Mouse (Mus musculus) thymus, postnatal 4 days (tissue): Measurements from ENCODE around the gene Olfr91.
"Not testable (repeated sequence)": the region's sequence is repeated elsewhere in the genome, so short reads cannot be mapped to it uniquely, and the experiment has no call there.

Experiments used
- DNase-seq: peaks from one replicate; pipeline ENCODE4 v3.0.0; 2021

The Olfr91 gene

GRCm38 (mm10) chr17:37098178-37098577 is at the start of gene Olfr91:
Olfr91 (minus strand) TSS chr17:37098278.
- DNase-seq, result no peak

- DNase-seq, result not testable (repeated sequence)
These were observed 33.3 kb upstream of the Olfr91 start for GRCm38 (mm10) chr17:37131366-37131765.

GRCm38 (mm10) chr17:37119988-37120387 is 21.9 kb upstream of the Olfr91 start, which contains the start of gene Olfr92:
Olfr92 (minus strand) TSS chr17:37120088.
- no peak for DNase-seq

- DNase-seq, result no peak
These were observed 4.8 kb downstream of the Olfr91 start for GRCm38 (mm10) chr17:37093289-37093688.

- DNase-seq, result no peak
These were observed 5.9 kb downstream of the Olfr91 start for GRCm38 (mm10) chr17:37092198-37092597.

GRCm38 (mm10) chr17:37088399-37088798 is 9.7 kb downstream of the Olfr91 start, which contains the start of gene Olfr90:
Olfr90 (minus strand) TSS chr17:37088499.
- DNase-seq, result no peak

- no peak for DNase-seq
These were observed 12.5 kb downstream of the Olfr91 start for GRCm38 (mm10) chr17:37085545-37085944.

- no peak for DNase-seq
These were observed 13.4 kb downstream of the Olfr91 start for GRCm38 (mm10) chr17:37084632-37085031.

GRCm38 (mm10) chr17:37083327-37083726 is 14.8 kb downstream of the Olfr91 start:
- peak; percentile 62 for DNase-seq

GRCm38 (mm10) chr17:37081659-37082058 is 16.4 kb downstream of the Olfr91 start:
- DNase-seq, result no peak

GRCm38 (mm10) chr17:37080119-37080518 is 18.0 kb downstream of the Olfr91 start:
- no peak for DNase-seq

- DNase-seq, result no peak
These were observed 19.1 kb downstream of the Olfr91 start for GRCm38 (mm10) chr17:37078990-37079389.

- no peak for DNase-seq
These were observed 19.9 kb downstream of the Olfr91 start for GRCm38 (mm10) chr17:37078193-37078592.

GRCm38 (mm10) chr17:37075766-37076165 is 22.3 kb downstream of the Olfr91 start:
- no peak for DNase-seq

GRCm38 (mm10) chr17:37075181-37075580 is 22.9 kb downstream of the Olfr91 start:
- no peak for DNase-seq

GRCm38 (mm10) chr17:37072730-37073276 is 25.3 kb downstream of the Olfr91 start:
- no peak for DNase-seq

- no peak for DNase-seq
These were observed 25.9 kb downstream of the Olfr91 start for GRCm38 (mm10) chr17:37072080-37072729.

- no peak for DNase-seq
These were observed 28.0 kb downstream of the Olfr91 start for GRCm38 (mm10) chr17:37070121-37070520.

GRCm38 (mm10) chr17:37067861-37068260 is 30.2 kb downstream of the Olfr91 start:
- DNase-seq, result no peak

- no peak for DNase-seq
These were observed 32.1 kb downstream of the Olfr91 start for GRCm38 (mm10) chr17:37065993-37066392.

- no peak for DNase-seq
These were observed 34.2 kb downstream of the Olfr91 start for GRCm38 (mm10) chr17:37063686-37064495.

- DNase-seq, result no peak
These were observed 35.0 kb downstream of the Olfr91 start for GRCm38 (mm10) chr17:37063063-37063462.

GRCm38 (mm10) chr17:37062101-37062641 is 35.9 kb downstream of the Olfr91 start:
- no peak for DNase-seq
